Mouse (Mus musculus) E14TG2a.4 (cell line): Measurements from ENCODE around the gene Pdzrn3.

Source experiments
- CTCF ChIP-seq: conservative IDR thresholded peaks from 2 replicates; pipeline ENCODE4 v1.5.1; 2014; ENCODE audit warnings: low read length
- NANOG ChIP-seq: IDR thresholded peaks from 2 replicates; pipeline ENCODE4 v1.6.1; 2014; ENCODE audit warnings: borderline replicate concordance, low read length, mixed read lengths
- POU5F1 ChIP-seq: IDR thresholded peaks from 2 replicates; pipeline ENCODE4 v1.6.1; 2014; ENCODE audit warnings: low read length, borderline replicate concordance

GRCm38 (mm10) chr6:101191576-101191975 lies 186.1 kb downstream of the Pdzrn3 start:
- TF ChIP-seq CTCF (no peak), POU5F1 (no peak), NANOG (no peak)
